Mouse (Mus musculus): ENCODE results near the gene Kpnb1.

The Kpnb1 gene

DNA sequence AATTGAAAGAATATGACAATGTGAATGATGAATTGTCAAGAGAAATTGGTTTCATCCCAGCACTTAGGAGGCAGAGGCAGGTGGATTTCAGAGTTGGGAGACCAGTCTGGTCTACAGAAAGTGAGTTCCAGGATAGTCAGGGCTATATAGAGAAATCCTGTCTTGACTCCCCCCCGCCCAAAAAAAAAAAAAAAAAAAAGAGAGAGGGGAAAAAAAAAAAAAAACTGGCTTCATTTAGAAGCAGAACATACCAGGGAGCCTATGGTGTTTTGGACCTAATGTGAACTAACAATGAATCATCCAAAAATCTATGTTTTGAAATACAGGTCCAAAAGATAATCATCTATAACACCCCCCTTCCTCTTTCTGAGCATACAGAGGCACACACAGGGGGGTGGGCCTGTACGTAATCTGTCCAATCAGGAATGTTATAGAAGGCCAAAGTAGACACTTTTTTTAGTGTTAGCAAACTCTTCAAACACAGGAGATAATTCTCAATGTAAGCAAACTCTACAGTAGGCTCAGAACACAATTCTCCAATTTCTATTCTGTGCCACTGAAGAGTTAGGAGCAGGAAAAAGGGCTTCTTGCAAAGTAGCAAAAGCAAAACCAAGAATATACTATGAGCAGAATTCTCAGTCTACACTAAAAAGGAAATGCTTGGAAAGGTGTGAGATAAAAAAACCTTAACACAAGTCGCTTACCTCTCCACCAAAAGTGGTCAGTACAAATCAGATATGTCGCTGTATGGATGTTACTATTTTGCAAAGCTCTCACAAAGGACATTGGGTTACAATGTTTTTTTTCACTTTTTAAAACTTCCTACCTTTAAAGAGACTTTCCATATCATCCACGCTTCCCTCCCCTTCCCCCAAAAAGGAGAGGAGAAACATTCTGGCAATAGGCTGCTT is 1.7 kb downstream of the Kpnb1 start:
- DNase-seq: no peak

DNA sequence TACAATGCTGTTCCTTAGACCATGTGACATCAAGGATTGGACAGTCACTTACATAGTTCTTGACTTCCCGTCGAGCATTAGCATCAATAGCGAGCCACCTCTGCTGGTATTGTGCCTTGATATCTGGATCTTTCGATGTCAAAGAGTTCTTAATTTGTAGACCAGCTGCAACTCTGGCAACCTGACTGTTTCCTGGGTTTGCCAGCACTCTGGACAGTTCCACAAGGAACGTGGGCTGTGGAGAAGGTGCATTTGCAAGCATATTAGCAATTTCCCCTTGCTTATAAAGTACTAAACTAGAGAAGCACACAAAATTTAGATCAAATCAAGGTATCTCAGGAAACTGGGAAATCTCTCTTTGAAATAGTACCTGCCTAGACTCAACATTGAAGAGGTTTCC is 2.8 kb downstream of the Kpnb1 start:
- no peak for DNase-seq

DNA sequence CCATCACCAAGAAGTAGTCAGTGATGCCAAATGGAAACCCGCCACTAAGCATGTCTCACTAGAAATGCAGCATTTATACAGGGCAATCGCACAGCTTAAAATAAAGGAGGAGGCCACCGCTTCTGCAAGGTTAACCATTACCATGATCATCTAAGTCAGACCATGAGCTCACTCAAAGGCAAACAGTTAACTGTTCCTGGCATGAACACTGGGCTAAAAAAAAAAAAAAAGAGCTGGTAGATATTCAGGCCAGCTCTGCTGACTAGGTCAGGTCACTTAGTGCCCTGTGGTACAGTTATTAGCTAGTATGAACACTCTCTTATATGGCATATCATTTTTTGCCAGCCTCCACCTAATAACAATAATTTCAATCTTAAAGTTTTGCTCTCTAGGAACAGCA is 5.2 kb downstream of the Kpnb1 start:
- DNase-seq: no peak

DNA sequence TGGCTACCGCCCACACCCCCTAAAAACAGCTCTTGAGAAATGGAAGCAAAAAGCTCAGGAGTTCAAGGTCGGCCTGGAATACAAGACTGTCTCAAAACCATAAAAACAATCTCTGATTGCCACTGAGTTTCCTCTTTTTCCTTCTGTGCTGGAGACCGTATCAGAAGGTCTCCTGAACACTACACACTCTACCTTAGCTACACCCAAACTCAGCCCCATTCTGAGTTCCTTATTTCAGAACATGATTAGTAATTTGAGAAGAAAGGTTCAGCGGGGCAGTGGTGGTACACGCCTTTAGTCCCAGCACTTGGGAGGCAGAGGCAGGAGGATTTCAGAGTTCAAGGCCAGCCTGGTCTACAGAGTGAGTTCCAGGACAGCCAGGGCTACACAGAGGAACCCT is 6.6 kb downstream of the Kpnb1 start:
- DNase-seq: no peak

DNA sequence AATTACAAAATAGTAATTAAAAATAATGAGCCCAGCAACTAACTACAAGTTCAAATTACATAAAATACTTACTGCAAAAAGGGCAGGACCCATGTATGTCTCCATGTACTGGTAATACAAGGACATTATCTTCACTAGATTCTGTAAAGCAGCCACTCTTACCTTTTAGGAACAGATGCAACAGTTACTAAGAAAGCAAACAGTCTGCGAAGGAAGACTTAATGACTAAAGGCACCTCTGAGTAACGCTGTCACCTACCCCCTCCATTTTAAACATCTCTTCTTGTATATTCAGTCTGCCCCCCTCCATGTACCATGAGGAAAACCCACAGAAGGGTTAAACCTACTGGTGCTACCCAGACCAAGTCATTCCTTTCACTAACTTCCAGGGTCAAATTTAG is 9.5 kb downstream of the Kpnb1 start:
- DNase-seq: no peak

DNA sequence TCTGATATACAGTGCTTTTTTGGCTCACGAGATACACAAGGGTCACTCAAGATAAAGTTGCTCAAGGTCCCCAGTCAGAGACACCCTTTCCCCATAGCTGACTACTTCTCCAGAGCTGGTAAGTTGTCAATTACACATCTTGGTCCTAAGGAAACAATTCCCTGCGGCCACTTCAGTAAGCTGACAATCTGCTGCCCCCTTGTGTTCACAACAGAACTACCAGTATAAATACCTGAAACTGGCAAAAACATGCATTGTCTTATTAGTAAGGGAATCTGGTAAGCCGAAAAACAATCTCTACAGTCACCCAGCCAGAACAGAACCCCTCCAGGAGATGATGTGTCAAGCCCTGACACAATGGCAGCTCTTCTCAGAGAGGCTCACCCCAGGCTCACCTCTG is 10.8 kb downstream of the Kpnb1 start:
- DNase-seq: peak; percentile 64

DNA sequence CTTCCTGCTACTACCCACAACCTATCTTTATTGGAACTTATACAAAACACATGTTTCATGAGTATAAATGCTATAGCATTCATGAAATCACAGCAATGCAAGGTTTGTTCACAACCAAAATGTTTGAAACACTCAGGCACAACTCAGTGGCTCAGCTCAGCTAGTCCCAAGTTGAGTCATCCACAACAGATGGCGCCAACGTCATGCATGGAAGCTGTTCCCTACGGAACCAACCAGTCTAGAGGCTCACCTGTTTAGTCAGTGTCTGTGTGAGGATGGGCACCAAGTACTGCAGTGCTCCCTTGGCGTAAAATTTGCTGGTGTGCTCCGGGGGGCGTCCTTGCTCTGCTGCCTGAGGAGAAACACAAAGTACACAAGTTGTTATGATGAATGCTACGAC is 12.2 kb downstream of the Kpnb1 start:
- no peak for DNase-seq

DNA sequence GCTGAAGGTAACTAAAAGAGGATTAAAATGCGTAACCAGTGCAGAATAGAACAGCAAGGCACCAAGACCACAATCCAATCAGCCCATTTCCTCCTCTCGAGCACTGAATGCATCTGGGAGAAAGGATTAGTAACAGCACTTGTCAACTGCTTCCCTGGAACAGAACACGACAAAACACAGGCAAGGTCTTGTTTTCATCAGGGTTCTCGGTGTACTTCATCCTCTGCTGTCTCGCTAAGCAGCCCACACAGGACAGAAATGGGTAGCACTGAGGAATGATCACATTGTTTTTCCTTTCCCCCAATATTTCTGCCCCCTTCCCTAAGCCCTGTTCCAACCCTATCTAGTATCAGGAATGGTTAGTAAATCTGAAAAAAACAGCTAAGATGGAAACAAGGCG is 27.3 kb downstream of the Kpnb1 start:
- DNase-seq: no peak

DNA sequence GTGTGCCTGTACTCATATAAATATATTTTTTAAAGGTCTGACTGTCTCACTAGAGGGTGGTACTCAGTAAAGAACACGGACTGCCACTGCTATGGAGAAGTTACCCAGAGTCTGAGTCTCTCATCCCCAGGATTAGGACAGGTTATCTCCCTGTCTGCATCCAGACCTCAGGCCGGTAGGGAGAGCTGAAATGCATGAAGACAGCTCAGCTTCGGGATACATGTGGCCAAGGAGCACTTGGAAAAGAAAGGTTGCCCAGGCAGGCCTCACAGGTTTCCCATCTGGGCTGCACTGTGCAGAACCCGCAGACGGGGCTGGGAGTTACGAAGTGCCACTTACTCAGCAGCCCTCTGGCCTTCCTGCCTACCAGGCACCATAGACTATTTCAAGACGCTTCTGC is 30.7 kb downstream of the Kpnb1 start:
- no peak for DNase-seq

DNA sequence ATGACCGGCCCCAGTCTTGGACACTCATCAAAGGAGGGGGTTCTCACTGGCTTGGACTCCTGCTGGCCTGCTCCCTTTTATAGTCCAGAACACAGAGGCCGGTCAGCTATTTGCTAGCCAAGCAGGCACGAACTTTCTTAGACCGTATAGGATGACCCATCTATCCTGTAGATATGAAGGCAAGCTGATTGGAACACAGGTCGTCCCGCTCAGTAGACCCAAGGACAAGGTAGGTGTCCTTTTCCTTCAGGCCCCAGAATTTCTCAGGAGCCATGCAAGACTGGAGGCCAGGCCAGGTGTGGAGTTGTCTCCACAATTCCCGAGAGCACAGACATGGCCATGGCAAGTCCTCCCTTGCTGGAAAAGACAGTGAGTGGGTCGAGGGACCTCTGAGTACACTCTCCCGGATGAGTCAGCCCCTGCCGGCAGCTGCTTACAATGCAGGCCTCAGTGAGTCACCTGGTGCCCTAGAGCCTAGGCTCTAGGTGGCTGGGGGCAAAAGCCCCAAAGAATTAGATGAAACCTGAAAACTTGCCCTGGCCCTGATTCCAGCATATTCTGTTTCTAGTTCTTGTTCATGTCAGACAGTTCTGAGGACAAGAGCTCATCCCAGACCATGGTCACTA is 34.9 kb downstream of the Kpnb1 start:
- no peak for DNase-seq

DNA sequence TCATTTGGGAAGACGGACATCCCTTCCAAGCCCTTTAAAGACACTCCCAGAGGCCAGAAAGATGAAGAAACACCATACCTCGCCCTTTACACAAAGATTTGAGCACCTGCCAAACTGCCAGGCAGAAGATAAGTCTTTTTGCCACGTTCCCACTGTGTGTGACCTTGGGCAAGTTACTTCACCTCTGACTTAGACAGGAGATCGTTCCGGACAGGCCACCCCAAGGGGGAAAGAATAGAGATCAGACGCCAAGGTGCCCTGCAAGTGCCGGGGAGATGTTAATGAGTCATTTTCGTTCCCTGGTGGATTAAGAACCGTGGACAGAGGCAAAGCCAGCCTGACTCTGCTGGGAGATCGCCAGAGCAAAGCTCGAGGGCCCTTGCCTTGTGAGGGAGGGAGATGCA is 35.7 kb downstream of the Kpnb1 start:
- peak; percentile 64 for DNase-seq

DNA sequence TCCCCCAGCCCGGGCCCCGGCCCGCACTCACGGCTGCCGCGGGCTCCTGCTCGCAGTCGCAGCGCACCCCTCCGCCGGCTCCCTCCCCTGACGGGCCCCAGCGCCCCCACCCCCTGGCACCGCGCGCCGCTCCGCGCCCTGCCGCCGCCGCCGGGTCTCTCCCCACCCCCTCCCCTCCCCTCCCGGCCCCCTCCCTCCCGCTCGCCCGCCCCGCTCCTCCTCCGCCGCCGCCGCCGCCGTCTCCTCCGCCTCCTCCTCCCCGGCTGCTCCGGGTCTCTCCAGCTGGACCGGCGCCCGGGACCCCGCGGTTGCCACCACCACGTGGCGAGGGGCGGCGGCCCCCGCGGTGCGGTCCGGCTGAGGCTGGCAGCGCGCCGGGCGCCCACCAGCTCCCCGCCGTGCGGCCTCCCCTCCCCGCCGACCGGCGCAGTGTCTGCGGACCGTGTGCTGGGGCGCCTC is 36.3 kb downstream of the Kpnb1 start, which contains the start of gene Tbkbp1:
TSS of gene Tbkbp1 (minus strand) at position 153 of the 459 bp plus-strand sequence.
- peak; percentile 54 for DNase-seq

DNA sequence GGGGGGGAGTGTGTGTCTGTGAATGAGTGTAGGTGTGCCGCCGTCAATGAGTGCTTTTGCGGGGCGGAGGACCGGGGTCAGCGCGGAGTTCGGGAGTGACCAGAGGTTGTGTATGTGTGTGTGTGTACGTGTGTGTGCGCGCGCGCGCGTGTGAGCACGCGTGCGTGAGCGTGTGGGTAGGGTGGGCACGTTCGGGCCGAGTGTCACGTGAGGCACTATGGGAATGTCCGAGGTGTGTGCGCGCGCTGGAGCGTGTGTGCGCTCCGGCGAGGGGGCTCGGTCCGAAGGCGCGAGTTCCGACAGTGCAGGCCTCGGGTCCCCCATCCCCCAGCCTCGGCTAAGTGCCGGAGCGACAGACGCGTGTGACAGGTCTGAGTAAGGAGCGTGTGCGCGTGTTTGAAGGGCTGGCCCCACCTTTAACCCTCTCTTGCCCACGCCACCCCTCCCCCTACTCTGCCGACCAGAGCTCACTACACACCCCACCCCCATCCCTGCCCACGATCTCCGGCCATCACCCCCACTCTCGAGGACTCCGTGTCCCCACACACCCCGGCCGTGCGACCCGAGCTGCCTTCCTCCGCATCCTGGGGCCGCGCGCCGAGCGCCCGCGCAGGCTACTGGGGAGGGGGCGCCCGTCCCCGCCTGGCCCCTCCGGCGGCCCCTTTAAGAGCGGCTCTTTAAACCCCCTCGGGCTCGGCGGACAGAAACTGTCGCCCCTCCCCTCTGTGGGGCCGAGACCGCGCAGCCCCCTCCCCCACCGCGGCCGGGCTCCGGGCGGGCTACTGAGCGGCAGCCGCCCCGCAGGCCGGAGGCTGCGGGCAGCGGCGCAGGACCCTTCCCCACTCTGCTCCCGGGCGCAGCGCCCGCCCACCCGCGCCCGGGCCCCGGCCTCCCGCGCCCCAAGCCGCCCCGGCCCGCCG is 37.0 kb downstream of the Kpnb1 start:
- peak; percentile 74 for DNase-seq

DNA sequence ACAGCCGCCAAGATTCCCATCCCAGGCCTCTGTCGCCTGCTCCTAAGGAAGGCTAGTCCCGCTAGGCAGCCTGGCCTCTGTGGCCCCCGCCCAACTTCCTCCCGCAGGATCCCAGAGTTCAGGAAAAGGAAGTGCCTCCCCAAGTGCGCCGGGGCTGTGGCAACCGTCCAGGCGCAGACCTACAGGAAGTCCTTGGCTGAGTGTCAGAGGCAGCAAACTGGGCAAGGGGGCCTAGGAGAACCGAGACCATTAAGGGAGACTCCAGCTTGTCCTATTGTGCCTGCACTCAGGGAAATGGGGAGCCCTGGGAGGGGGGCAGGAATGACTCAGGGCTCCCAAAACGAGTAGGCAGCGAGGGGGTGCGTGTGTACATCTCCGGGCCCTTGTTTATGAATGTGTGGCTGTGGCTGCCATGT is 37.7 kb downstream of the Kpnb1 start:
- peak; percentile 90 for DNase-seq

DNA sequence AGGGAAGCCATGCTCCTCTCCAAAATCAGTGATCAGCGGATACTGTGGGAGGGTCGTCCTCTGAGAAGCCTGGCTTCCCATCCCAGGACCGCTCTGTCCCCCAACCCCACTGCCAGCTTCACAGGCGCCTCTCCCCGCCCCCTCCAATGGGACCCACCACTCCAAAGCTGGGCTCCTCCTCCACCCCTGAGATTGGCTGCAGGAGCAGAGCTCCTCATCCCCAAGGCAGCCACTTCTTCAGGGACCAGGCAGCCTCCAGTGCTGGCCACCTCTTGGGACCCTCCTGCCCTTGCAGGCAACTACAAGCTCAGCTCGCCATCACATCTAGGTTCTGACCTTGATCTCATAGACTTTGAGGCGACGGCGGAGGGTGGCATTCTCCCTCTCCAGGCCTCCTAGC is 38.7 kb downstream of the Kpnb1 start:
- DNase-seq: no peak

DNA sequence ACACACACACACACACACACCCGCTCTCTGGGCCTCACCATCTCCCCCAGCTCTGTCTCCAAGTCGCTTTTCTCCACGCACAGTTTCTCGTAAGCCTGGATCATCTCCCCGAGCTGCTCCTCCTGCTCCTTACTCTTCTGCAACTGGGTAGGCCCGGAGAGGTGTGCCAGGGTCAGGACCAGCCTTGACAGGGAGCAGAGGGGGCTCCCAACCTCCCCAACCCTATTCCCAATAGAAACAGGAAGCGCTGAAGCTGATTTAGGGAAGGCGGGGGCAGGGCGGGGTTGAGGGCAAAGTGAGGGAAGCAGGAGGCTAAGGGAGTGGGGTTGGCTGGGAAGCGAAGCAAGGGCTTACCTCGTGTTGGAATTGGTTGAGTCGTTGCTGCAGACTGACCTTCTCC is 39.1 kb downstream of the Kpnb1 start:
- no peak for DNase-seq

DNA sequence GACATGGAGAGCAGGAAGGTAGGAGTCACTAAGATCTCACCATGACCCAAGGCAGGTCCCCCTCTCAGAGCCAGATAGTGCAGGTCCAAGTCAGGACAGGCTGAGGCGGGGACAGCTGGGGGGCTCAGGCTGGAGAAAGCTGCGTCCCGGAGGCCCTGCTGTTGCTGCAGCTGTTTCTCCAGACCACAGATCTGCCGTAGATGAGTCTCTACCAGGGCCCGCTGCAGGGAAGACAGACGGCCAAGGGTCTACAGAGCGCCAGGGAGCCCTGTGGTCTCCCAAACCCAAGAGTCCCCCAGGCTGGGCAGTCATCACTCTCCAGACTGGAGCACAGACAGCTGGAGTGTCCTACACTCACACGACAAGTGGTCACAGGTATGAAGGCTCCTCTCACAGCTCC is 40.3 kb downstream of the Kpnb1 start:
- no peak for DNase-seq

DNA sequence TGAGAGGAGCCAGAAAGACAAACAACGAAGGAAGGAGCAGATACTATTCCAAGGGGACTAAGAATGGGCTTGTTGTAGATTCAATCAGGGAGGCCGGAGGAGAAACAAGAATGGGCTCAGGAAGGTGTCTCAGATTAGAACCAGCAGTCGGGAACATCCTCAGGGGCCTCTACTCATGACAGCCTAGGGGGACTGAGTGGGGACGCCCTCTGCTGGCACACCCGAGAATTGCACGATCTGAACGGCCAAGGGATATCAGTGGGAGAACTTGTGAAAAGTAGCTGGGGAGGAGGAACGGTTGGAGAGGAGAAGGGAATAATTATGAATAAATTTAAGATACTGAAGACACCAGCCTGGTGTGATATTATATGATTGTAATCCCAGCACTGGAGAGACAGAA is 41.0 kb downstream of the Kpnb1 start:
- peak; percentile 72 for DNase-seq

DNA sequence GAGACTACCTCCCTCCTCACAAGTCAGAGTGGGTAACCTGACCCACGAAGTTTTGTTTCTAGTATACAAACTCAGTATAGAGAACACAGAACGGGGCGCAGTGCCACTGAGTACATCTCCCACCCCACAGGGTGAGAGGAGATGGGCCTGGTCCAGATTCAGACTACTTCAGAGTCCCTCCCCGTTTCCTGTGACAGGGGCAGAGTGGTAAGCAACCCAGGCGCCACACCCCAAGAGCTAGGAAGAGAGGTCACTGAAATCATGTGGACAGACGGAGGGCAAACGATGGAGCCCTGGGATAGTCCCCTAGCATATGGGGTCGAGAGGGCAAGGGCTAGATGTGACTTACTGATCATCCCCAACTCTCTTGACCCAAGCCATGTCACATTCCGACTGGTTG is 41.7 kb downstream of the Kpnb1 start:
- DNase-seq: no peak

DNA sequence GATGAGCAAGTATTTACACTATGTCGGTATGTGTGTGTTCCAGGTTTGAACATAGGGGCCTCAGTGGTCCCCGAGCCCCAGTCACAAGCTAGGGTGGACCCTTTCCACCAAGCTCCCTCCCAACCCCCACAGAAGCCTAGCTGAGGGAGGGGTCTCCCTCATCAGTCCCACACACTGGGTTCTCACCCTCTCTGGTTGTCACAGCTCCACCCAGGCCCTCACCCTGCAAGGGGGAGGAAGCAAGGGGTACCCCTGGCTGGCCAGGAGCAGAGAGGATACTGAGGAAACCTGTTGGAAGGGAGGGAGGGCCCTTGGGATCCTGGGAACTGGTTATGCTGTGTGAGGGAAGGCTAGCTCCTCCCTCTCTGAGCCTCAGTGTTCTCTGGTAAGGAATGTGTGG is 42.4 kb downstream of the Kpnb1 start:
- no peak for DNase-seq

DNA sequence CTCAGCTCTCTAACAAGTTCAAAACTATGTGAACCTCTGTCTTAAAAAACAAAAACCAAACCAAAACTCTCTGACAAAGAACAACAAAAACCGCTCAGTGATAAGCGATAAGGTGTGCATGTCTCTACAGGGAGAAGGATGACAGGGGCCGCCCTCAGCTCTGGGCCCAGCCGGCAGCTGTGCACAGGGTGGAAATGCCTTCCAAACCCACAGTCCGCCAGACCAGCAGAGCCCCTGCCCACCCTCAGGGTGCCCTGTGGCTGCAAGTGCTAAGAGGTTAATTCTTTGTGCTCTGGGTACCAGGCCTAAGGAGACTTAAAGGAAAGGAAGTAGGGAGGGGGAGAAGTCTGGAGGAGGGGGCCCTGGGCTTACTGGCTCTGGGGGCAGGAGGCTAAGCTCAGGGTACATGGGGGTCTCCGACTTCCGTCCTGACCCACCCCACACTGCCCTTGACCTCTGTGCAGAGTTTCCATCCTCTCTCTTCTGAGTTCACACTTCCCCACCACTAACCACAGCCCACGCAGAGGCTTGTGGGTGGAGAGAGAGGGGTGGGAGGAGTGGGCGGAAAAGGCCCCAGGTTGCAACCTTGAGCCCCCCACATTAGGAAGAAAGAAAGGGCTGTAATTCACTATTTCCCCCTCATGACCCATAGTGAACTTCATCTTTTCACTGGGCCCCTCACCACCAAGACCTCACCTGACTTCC is 44.3 kb downstream of the Kpnb1 start:
- DNase-seq: no peak

DNA sequence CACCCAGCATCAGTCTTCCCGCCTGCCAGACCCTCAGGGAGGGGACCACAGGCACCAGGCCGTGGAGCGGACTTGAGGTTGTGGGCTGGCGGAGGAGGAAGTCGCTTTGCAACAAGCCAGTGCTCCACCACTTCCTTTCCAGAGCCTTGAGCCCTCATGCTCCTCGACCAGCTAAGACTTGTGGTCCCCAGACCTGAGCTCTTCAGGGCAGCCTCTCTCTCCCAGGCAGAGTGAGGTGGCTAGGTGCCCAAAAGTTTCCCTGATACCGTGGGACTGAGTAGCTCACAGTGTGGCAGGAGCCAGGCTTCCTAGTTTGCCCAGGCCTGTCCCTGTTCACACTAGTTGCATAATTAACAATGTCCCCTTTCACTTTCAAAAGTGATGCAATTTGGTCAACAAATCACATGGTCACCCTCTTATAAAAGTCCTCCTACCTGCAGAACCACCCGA is 45.5 kb downstream of the Kpnb1 start:
- no peak for DNase-seq

DNA sequence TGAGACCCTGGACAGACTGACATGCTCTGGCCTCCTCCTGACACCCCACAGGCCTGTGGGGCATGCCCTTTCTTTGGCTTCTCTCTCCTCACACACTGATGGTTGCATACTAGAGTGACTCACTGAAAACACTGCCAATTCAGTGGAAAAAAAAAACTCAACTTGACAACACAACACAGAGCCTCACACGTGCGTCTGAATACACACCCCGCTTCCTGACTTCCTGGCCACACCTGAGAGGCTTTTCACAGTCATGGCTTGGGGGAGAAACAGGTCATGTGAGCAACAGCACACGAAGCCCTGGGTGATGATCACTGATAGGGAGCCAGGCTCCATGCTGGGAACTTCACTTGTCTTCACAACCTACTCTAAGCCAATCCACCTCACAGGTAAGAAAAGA is 46.9 kb downstream of the Kpnb1 start:
- no peak for DNase-seq

All from kidney, postnatal 14 days (tissue).